Mouse (Mus musculus): ENCODE measurements around the gene Pirb.
"Not testable (repeated sequence)": the region's sequence is repeated elsewhere in the genome, so short reads cannot be mapped to it uniquely, and the experiment has no call there.

Gene Pirb

DNA sequence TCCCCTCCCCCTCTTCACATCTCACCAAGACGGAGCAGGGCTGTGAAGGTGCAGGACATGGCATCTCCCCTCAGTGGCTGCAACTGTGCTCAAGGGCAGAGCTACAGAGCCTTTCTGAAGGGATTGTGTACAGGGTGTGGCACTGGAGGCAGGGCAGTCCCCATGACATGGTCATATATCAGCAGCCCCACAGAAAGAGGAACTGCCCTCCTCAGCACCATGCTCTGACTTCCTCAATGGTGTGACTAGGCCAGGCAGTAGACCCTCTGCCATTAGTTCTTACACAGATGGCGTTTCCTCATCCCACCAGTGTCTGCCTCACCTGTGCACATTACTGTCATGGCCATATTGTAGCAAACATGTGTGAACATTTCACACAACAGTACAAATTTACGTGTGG, at the start of gene Pirb:
Gene Pirb, minus strand, starts transcription at position 124 of the 400 bp plus-strand sequence.
- DNase-seq (ENCODE audit: low spot score in 2 of 2) = not testable (repeated sequence)

DNA sequence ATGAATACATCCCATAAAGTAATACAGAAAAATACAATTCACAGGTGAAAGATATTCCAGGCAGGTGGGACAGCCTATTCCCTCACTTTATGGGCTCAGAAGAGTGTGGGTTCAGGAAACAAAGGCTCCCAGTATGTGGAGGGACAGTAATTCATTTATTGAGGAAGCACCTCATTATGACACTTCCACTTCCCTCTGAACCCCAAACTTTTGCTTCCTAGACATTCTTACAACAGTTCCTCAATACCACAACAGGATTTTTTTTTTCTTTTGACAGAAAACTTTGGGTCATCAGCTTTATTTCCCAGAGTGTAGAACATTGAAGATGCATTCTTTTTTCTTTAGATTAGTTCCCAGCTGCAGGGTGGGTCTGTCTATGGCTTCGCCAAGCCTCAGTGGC, 12.5 kb upstream of the Pirb start:
- not testable (repeated sequence) for DNase-seq (ENCODE audit: low spot score in 2 of 2)

DNA sequence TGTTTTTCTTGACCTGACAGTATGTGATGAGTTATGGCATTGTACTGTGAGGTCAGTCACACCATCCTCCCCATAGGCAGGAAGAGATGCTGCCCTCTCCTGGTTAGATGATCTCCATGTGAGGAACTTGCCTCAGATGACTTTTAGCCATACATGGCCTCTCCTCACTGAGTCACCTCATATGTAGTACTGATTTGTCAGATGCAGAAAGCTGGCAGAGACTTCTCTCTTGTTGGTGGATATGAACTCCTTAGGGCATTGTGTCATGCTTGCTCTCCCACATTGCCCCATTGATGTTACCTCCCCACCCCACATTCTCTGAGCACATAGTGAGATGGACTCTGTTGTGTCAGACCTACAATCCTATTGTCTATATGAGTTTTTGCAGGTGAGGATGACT, 5.3 kb upstream of the Pirb start:
- not testable (repeated sequence) for DNase-seq (ENCODE audit: low spot score in 2 of 2)

DNA sequence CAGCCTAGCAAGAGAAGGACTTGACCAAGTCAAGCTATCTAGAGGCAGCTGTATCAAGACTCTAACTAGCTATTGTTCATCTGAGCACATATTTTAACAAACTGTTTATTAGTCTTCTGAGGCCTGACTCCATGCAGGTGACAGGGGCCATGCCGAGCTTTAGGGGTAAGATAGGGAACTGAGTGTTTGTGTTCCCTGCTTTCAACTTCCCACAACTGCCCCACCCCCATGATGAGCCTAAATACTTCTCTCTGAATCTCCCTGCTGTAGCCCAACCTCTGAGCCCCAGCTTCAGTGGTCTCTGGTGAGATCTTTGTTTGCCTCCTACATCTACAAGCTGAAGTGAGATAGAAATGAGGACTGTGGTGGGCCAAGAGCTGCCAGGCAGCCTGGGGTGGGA, 4.9 kb downstream of the Pirb start:
- DNase-seq (ENCODE audit: low spot score in 2 of 2) = no peak

DNA sequence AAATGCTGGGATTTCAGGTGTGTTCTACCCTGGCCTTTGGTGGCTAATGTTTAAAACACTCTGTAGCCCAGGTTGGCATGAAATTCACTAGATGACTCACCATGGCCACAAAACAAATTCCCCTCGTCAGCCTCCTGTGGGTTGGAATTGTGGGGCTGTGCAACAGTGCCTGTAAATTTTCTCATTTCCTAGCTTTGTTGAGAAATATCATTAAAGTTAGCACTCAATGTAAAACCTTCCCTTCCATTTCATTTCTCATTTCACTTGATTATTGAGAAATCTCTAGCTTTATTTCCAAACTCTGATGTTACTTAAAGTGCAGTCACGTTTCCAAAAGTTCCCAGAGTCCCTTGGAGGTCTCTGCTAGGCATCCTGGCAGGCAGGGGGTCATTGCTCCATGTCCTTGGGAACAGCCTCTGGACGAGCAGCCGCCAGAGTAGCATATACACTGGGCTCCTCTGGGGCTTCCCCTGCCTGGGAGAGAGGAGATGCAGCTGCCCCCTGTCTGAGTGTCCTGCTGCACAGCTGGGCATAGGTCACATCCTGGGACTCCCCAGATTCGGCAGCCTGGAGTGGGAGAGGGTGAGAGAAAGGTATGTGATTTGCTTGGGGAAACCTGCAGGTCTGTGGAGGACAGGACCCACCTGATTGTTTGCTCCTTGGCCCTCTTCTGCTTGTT, 7.8 kb downstream of the Pirb start:
- no peak for DNase-seq (ENCODE audit: low spot score in 2 of 2)

DNA sequence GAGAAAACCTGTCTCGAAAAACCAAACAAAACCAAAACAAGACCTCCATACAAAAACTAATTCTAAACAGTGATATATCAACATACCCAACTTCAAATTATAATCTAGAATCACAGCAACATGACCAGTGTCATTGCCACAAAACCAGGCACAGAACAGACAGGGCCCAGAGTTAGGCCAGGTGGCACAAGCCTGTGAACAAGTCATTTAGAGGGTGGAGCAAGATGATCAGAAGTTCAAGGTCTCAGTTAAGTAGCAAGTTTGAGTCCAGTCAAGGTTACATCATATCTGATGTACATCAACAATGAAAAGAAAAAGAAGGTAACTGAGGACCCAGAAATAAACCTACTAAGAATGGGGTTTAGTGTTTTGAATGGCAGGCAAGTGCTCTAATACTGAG, 11.2 kb downstream of the Pirb start:
- no peak for DNase-seq (ENCODE audit: low spot score in 2 of 2)

DNA sequence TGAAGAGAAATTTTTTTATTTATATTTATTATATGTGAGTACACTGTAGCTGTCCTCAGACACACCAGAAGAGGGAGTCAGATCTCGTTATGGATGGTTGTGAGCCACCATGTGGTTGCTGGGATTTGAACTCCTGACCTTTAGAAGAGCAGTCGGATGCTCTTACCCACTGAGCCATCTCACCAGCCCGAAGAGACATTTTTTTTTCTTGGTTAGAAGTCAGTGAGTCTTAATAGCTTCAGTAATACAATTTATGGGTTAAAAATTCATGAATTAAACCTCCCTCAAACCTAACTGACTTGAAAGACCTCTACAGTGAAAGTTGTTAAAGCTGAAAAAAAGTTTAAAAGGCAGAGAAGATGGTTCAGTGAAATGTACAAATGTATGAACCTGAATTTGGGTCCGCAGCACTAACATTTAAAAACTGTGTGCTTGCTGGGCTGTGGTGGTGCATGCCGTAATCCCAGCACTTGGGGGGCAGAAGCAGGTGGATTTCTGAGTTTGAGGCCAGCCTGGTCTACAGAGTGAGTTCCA, 11.7 kb downstream of the Pirb start:
- DNase-seq (ENCODE audit: low spot score in 2 of 2) = not testable (repeated sequence)

DNA sequence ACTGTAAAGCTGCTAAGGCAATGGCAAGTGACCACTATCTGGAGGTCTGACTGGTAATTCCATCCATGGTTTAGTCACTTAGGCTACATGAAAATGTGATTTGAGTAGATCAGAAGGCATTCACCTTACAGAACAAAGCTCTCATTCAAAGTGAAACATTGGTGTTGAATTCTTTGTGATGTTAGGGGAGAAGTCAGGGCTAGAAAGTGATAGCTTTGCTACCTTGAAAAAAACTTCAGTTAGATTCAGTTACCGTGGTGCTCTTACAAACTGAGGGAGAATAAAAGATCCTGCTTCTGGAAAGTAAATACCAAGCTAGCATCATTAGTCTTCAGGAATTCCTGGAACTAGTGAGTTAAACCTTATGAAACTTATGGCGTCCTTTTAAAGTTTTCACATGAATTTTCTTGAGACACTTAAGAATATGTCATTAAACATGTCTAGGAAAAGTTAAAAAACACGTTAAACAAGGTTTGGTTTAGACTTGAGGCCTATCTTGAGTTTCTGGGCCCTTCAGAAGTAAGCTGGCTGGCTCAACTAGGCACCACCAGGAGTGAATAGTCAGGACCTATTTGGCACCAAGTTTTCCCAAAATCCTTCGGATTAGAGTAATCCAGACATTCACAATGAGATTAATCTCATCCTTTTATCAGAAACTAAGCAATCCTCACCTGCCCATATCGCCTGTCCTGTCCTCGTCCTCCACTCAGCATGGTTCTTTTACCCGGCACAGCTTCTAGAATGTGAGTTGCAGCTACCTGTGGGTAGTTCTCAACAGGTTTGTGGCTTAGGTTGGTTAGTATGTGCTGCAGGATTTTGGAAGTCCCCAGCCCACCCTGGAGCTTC, 12.4 kb downstream of the Pirb start:
- DNase-seq (ENCODE audit: low spot score in 2 of 2) = no peak

DNA sequence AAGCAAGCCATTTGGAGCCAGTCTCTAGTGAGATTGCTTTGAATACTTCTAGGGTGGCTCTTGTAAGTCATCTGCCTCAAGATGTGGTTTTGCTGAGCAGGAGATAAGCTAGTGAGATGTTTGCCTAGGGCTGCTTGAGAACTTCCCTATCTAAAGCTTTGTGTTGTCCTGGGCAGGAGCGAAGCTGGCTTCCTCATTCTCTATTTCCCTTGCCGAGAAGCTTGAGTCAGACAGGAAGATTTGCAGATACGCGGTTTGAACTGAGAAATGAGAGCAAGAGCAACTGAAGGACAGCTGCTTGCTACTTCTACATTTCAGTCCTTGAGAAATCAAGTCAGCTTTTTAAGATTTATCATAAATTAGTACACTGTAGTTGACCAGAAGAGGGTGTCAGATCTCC, 13.2 kb downstream of the Pirb start:
- DNase-seq (ENCODE audit: low spot score in 2 of 2) = no peak

DNA sequence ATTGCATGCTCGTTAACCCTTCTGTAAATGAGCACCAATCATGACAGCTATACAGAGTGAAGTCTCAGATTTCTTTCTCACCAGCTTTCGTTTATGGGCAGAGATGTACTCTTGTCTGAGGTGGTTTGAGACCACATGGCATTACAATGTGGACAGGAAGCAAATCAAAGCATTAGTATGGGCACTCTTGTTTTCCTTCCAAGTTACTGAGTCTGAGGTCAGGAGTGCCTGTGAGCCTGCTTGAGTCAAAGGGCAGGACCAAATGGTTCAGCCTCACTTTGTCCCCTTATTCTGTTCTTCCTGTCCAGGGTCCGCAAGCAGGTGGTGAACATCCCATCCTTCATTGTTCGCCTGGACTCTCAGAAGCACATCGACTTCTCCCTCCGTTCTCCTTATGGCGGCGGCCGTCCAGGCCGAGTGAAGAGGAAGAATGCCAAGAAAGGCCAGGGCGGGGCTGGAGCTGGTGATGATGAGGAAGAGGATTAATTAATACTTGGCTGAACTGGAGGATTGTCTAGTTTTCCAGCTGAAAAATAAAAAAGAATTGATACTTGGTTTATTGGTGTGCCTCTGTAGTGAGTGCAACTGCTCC, 13.8 kb downstream of the Pirb start:
- DNase-seq (ENCODE audit: low spot score in 2 of 2) = no peak

DNA sequence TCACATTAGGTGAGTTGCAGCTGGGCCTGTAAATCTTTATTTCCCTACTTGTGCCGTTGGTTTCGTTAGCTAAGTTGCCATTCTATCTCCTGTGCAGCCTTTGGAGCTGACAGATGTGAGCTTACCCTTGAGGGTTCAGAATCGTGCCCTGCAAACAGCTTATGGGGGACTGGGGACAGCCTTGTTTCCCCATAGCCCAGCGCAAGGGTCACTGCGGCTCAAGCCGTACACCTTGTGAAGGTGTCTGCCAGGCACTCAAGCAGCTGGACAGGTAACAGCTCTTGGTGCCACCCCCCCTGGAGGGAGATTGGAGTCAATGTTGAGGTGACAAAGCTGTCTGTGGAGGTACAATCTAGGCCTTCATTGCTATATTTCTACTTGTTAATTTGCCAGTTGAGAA, 14.3 kb downstream of the Pirb start:
- no peak for DNase-seq (ENCODE audit: low spot score in 2 of 2)

DNA sequence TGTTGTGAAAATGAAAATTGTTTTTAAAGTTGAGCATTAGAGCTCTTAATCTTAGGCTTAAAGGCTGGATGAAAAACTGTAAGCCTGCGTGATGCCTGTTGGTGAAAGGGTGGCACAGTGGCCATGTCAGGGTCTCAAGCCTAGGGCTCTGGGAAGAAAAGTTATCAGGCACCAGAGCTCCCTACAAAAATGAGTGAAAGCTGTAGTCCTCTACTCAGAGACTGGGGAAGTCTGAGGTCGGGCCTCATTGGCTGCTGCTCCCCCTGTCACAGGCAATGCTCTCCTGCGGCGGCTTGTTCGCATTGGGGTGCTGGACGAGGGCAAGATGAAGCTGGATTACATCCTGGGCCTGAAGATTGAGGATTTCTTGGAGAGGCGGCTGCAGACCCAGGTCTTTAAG, 14.7 kb downstream of the Pirb start:
- DNase-seq (ENCODE audit: low spot score in 2 of 2) = not testable (repeated sequence)

DNA sequence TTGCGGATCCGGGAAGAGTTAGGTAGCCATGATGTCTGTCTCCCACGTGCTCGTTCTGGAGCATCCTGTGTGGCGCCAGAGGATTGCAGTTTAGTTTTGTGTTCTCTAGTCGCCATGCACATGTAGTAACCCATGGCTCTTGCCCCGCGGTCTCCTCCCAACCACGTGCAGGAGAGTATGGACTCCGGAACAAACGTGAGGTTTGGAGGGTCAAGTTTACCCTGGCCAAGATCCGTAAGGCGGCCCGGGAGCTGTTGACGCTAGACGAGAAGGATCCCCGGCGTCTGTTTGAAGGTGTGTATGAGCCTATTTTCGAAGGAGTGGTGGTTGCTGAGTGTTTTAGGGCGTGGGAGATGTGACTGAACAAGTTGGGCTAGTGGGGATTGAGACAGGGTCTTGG, 15.7 kb downstream of the Pirb start:
- DNase-seq (ENCODE audit: low spot score in 2 of 2) = no peak

DNA sequence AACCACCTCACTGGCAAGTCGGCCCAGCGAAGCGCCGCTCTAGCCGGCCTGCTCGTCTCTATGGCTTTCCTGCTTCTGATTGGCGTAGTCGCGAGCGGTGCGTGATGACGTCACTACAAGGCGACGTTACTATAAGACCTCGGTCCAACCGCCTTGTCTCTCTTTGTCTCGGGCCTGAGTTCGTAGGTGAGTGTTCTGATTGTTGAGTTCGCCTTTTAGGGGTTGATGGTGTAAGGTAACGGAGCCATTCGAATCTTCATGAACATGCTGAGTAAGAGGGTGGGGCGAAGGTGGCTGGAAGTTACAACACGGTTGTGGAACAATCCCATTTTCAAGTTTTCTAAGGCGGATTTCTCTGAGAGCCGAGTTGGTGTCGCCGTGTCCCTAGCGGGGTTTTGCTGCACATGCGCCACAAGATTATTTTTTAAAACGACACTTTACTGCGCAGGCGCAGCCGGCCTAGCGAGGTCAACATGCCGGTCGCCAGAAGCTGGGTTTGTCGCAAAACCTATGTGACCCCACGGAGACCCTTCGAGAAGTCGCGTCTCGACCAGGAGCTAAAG, 16.2 kb downstream of the Pirb start, which contains the start of gene Rps9:
Gene Rps9, plus strand, starts transcription at position 115 of the 563 bp plus-strand sequence.
- DNase-seq (ENCODE audit: low spot score in 2 of 2) = peak; percentile 98 to 99

DNA sequence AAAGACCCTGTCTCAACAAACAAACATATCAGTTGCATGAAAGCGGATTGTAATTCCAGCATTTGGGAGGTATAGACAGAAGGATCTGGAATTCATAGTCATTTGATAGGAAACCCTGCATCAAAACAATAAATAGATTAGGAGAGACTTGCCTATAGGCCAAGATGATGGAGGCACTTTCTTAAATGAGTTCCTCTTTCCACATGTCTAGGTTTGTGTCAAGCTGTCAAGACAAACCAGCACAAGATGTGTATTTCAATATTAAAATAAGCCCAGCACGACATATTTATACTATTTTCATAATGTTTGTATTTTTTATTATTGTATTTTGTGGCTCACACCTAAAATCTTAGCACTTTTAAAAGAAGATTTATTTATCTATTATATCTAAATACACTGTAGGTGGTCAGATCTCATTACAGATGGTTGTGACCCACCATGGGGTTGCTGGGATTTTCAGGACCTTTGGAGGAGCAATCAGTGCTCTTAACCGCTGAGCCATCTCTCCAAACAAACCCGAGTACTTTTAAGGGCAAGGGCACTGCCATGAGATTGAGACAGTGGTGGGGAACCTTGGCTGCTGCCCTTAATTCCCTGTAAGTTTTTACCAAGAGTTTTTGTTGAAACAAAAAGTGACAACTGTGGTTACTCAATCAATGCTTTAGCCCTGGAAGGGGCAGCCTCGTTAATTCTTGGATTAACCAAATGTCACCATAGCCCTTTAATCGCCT, 16.9 kb downstream of the Pirb start:
- DNase-seq (ENCODE audit: low spot score in 2 of 2) = no peak

DNA sequence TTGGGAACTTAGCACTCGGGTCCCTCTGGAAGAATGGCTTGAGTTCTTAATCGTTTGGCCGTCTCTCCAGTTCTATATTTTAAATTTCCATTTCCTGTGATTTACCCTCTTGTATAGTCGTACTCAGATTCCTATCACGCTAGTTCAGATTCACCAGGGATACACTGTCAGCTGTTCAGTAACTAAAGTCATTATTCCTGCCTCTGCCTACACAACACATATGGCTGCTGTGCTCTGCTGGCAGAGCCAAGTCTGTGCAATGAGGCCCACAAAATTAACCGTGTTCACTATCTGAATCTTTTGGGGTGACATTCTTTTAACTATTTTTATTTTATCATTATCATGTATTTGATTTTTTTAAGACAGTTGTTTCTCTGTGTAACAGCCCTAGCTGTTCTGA, 21.7 kb downstream of the Pirb start:
- no peak for DNase-seq (ENCODE audit: low spot score in 2 of 2)

DNA sequence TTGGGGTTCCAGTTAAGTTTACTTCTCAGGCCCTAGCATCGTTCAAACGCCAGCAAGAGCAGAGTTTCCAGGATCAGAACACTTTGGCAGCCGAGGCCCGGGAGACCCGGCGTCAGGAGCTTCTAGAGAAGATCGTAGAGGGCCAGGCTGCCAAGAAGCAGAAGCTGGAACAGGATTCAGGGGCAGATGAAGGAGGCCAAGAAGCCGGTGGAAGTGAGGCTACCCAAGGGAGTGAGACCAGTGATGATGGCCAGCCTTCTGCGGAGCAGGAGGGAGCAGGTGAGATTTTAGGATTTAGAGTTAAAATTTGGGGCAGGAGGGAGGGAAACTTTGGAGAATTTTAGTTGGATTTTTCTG, 25.3 kb downstream of the Pirb start:
- not testable (repeated sequence) for DNase-seq (ENCODE audit: low spot score in 2 of 2)

DNA sequence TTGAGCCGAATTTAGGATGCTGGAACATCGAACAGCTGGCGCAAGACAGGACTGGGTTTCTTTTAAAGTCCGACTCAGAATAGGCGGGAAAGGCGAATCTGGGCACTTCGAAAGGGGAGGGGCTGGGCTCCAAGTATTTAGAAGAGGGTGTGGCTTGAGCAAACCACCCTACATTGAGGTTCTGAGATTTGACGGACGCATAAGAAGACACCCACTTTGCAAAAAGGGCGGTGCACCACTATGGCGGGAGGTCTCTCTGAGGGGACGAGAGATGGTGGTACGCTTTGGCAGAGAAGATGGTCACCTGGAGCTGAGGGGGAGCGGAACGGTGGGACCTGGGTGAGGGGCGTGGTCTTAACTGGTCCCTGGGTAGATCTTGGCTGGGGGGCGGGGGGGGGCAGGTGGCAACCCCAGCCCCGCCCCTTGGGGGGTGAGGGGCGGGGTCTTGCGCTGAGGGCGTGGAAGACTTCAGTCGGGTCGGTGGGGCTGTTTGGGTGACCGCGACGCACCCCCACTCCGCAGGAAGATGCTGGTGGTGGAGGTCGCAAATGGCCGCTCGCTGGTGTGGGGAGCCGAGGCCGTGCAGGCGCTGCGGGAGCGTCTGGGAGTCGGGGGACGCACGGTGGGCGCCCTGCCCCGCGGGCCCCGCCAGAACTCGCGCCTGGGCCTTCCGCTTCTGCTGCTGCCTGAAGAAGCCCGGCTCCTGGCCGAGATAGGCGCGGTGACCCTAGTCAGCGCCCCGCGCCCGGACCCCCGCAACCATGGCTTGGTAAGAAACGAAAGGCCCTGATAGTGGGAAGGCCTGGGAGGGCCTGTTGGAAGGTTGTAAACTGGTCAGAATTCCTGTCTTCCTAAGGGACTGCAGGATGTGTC, 25.9 kb downstream of the Pirb start:
- DNase-seq (ENCODE audit: low spot score in 2 of 2) = peak; percentile 30 to 45

DNA sequence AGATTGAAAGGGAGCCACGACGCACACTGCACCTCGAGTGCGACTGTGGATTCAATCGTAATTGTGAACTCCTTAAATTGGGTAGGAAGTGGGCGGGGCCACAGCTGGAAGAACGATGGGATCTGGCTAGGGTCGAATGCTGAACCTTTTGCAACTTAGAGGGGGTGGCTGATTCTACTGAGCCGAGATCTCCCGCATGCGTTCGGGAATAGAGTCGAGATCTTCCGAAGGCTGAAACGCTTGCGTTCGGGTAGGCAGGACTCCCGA, 26.4 kb downstream of the Pirb start:
- no peak for DNase-seq (ENCODE audit: low spot score in 2 of 2)

DNA sequence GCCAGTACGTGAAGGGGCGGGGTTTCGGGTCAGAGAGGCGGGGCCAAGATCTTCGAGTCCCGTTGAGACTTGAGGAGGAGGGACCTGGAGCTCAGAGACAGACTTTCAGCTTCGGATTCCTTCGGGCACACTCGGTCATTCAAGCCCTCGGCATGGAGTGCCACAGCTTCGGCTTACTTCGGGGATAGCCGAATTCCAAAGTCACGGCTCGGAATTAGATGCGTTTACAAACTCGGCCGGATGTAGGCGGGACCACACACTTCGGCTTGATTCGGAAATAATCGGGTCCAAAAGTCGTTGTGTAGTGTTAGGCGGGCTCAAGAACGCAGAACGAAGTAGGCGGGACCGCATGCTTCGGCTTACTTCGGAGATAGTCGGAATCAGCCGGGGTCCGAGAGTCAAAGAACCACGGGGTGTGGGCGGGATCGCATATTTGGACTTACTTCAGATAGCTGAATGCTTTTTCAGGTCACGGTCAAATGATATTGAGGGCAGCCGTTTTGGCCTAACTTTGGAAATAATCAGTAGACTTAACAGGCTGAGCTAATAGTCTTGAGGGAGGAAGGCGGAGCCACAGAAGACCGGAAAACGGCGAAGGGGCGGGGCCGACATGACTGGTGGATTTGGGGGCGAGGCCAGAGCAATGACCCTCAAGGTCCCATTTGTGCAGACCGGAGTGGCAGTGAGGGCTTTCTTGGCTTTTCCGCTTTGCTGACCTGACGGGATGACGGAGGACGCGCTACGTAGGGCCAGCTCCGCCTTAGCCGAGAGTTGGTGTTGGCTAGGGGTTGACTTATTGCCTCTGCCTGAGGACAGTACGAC, 27.0 kb downstream of the Pirb start, which contains the start of gene Mboat7:
Gene Mboat7, minus strand, starts transcription at position 537 of the 822 bp plus-strand sequence.
- peak; percentile 98 for DNase-seq (ENCODE audit: low spot score in 2 of 2)

All from right cerebral cortex, adult 2 months (tissue).